Mouse (Mus musculus) forebrain, embryonic 16.5 days (tissue): ENCODE results near the gene Ovch2. TPM values are rescaled to one million over a fixed set of nuclear protein-coding genes. Genes with fewer than 3 reads are reported as not detected.
A peak's percentile ranks its signal among the peaks of the same experiment; 100 is the strongest.

Experiments used
- ATAC-seq: fragments of 200-750 bp; cut with Nextera tagmentation; 2 replicates; pipeline ENCODE4 v1.8.0; 2017; ENCODE audit warnings: mild to moderate bottlenecking, moderate library complexity
- H3K27ac ChIP-seq: fragments of 300-500 bp; sonication (generic); 2 replicates; pipeline ENCODE4 v1.5.1; 2014; ENCODE audit warnings: low read length, control low read depth
- H3K27me3 ChIP-seq: fragments of 300-500 bp; sonication (generic); replicated peaks from 2 replicates; pipeline ENCODE4 v1.6.1; 2014; ENCODE audit warnings: low read length; ENCODE audit not compliant: control insufficient read depth, insufficient read depth
- H3K36me3 ChIP-seq: fragments of 300-500 bp; sonication (generic); 2 replicates; pipeline ENCODE4 v1.6.1; 2014; ENCODE audit not compliant: control insufficient read depth, insufficient read depth
- H3K4me1 ChIP-seq: fragments of 300-500 bp; sonication (generic); replicated peaks from 2 replicates; pipeline ENCODE4 v1.6.1; 2014; ENCODE audit warnings: low read length; ENCODE audit not compliant: control insufficient read depth, insufficient read depth
- H3K4me2 ChIP-seq: fragments of 300-500 bp; sonication (generic); 2 replicates; pipeline ENCODE4 v1.6.1; 2014; ENCODE audit warnings: mild to moderate bottlenecking, low read length, control low read depth
- H3K4me3 ChIP-seq: fragments of 300-500 bp; sonication (generic); replicated peaks from 2 replicates; pipeline ENCODE4 v1.5.1; 2014; ENCODE audit warnings: mild to moderate bottlenecking, low read length, control low read depth
- H3K9ac ChIP-seq: fragments of 300-500 bp; sonication (generic); replicated peaks from 2 replicates; pipeline ENCODE4 v1.6.1; 2014; ENCODE audit warnings: low read depth, low read length, control low read depth
- H3K9me3 ChIP-seq: fragments of 300-500 bp; sonication (generic); 2 replicates; pipeline ENCODE4 v1.6.1; 2016; ENCODE audit warnings: low read length; ENCODE audit not compliant: control insufficient read depth
- WGBS: fragments of 180-500 bp; shearing (Covaris S2); extraction: QIAGEN DNeasy Blood & Tissue Kit; methylation state at CpG from one replicate; pipeline ENCODE4 v1.1.7; 2014; 5-methylcytosine and 5-hydroxymethylcytosine counted together
- polyA plus RNA-seq: library from polyadenylated mRNA; unstranded; fragments of >200 nt; fragmentation: Nextera tagmentation; extraction: Ambion mirVana; gene quantifications from 2 replicates; pipeline ENCODE4 v1.2.1, GENCODE M21; 2015

The Ovch2 gene
- polyA plus RNA-seq, 1 experiment from 2014 or later, result not detected

DNA sequence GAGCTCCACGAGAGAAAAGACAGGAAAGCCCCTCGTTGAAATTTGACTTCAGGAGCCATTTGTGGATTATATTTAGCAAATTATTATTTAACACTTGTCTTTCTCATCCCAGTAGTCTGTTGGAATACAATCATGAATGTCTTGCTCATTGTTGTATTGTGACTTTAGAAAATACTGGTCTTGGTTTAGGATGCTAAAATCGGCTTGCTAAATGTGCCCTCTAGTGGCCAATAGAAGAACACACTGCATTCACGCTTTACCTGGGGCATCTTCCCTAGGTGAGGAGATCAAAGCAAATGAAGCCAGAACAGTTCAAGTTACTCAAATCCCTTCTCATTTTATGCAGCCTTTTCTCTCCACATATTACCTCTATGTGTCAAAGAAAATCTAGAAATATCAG is 21.4 kb downstream of the Ovch2 start:
- no peaks in the 10 kb centered on the region for H3K36me3 ChIP-seq
- no peak overlapping the region for H3K27ac ChIP-seq
- no peak for ATAC-seq
- no peaks in the 10 kb centered on the region for H3K27me3 ChIP-seq
- no peaks in the 10 kb centered on the region for H3K4me1 ChIP-seq
- no peak overlapping the region for H3K4me2 ChIP-seq
- H3K9ac ChIP-seq, result no peak overlapping the region
- H3K9me3 ChIP-seq, result no peaks in the 10 kb centered on the region
- WGBS, result 45% methylated on average over 4 of the region's 4 CpGs
- H3K4me3 ChIP-seq, result no peak overlapping the region

GRCm38 (mm10) chr7:107778216-107778615 is 22.8 kb downstream of the Ovch2 start:
- H3K27me3 ChIP-seq, result no peaks in the 10 kb centered on the region
- no peaks in the 10 kb centered on the region for H3K4me1 ChIP-seq
- 75% methylated on average over 1 of the region's 1 CpGs for WGBS
- H3K27ac ChIP-seq, result no peak overlapping the region
- H3K36me3 ChIP-seq, result no peaks in the 10 kb centered on the region
- H3K4me3 ChIP-seq, result no peak overlapping the region
- H3K4me2 ChIP-seq, result no peak overlapping the region
- no peaks in the 10 kb centered on the region for H3K9me3 ChIP-seq
- ATAC-seq, result no peak
- no peak overlapping the region for H3K9ac ChIP-seq

- H3K9me3 ChIP-seq, result no peaks in the 10 kb centered on the region
- H3K9ac ChIP-seq, result no peak overlapping the region
- no peak overlapping the region for H3K4me3 ChIP-seq
- H3K4me1 ChIP-seq, result no peaks in the 10 kb centered on the region
- H3K27ac ChIP-seq, result no peak overlapping the region
- ATAC-seq, result no peak
- H3K27me3 ChIP-seq, result no peaks in the 10 kb centered on the region
- 61% methylated on average over 6 of the region's 6 CpGs for WGBS
- no peaks in the 10 kb centered on the region for H3K36me3 ChIP-seq
- H3K4me2 ChIP-seq, result no peak overlapping the region
Observed at GRCm38 (mm10) chr7:107770812-107771211, 30.2 kb downstream of the Ovch2 start.

- ATAC-seq, result no peak; the same call in 1 of the 2 replicates
- Histone ChIP-seq H3K27ac (no peak within 1 kb of the TSS), H3K9ac (0 out of 2 replicates have a peak within 1 kb of the TSS, but pooled peaks have one; percentile 5)
Observed at GRCm38 (mm10) chr7:107757308-107758151, 43.5 kb downstream of the Ovch2 start, which contains the start of gene Cyb5r2. Gene Cyb5r2, minus strand, starts transcription at chr7:107758032.

DNA sequence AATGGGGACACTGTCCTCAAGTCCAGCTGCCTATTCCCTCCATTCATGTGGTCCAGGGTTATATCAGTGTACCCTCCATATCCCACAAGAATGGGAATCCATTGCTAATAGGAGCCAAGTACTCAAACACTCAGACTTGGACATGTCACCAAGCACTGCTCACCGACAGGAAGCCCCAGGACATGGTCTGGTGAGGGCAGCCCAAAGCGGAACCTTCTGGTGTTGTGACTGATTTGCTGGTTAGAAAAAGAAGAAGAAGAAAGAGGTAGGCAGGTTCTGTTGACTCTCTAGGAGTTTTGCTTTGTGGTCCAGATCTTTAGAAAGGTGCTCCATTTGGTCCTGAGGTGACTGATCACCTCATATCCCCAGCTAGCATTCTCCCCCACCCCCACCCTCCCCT is 44.3 kb downstream of the Ovch2 start:
- H3K4me2 ChIP-seq, result no peak overlapping the region
- no peaks in the 10 kb centered on the region for H3K27me3 ChIP-seq
- H3K4me3 ChIP-seq, result no peak overlapping the region
- 95% methylated on average over 2 of the region's 2 CpGs for WGBS
- H3K9ac ChIP-seq, result no peak overlapping the region
- H3K4me1 ChIP-seq, result 0 out of 2 replicates have a peak, but pooled peaks cover 2% of the 10 kb centered on the region
- no peak overlapping the region for H3K27ac ChIP-seq
- no peaks in the 10 kb centered on the region for H3K36me3 ChIP-seq
- no peak for ATAC-seq
- H3K9me3 ChIP-seq, result no peaks in the 10 kb centered on the region

More at GRCm38 (mm10) chr7:107757308-107758151, 43.5 kb downstream of the Ovch2 start, which contains the start of gene Cyb5r2:
- H3K36me3 ChIP-seq, result no peaks in the 10 kb centered on the region
- H3K4me3 ChIP-seq, result peak within 1 kb of the TSS; percentile 9
- H3K4me2 ChIP-seq, result peak within 1 kb of the TSS; percentile 44
- H3K9me3 ChIP-seq, result no peaks in the 10 kb centered on the region
- no peaks in the 10 kb centered on the region for H3K27me3 ChIP-seq
- 0 out of 2 replicates have a peak, but pooled peaks cover 2% of the 10 kb centered on the region for H3K4me1 ChIP-seq
- 14% methylated on average over 23 of the region's 23 CpGs for WGBS

DNA sequence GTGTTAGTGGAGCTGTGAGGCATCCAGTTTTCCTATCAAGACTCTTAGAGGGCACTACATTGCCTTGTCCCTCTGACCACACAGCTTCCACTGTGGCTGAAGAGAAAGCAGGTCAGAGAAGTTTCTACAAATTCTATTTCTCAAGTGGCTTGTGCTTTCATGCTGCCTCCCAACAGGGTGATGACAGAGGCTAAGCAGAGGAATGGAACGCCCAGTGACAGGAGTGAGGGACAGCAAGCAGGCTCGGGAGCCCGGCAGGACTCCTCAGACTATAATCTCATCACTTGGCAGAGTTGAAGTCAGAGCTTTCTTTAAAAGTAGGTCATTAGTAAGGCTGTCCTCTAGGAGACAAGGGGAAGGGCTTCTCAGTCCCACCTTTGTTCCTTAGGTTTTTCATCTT is 45.1 kb downstream of the Ovch2 start:
- no peaks in the 10 kb centered on the region for H3K27me3 ChIP-seq
- no peaks in the 10 kb centered on the region for H3K9me3 ChIP-seq
- H3K4me3 ChIP-seq, result no peak overlapping the region
- no peak overlapping the region for H3K9ac ChIP-seq
- no peaks in the 10 kb centered on the region for H3K36me3 ChIP-seq
- H3K4me1 ChIP-seq, result 0 out of 2 replicates have a peak, but pooled peaks cover 2% of the 10 kb centered on the region
- H3K4me2 ChIP-seq, result no peak overlapping the region
- WGBS, result 74% methylated on average over 3 of the region's 3 CpGs
- no peak overlapping the region for H3K27ac ChIP-seq
- ATAC-seq, result no peak

GRCm38 (mm10) chr7:107752031-107752520 is 48.9 kb downstream of the Ovch2 start:
- Histone ChIP-seq H3K36me3 (no peaks in the 10 kb centered on the region), H3K27me3 (no peaks in the 10 kb centered on the region), H3K4me1 (no peaks in the 10 kb centered on the region), H3K27ac (no peak overlapping the region), H3K4me3 (no peak overlapping the region), H3K9ac (no peak overlapping the region), H3K4me2 (no peak overlapping the region), H3K9me3 (no peaks in the 10 kb centered on the region)
- no peak for ATAC-seq
- 68% methylated on average over 10 of the region's 10 CpGs for WGBS

GRCm38 (mm10) chr7:107749721-107750120 is 51.3 kb downstream of the Ovch2 start:
- no peak overlapping the region for H3K4me2 ChIP-seq
- H3K4me1 ChIP-seq, result no peaks in the 10 kb centered on the region
- H3K4me3 ChIP-seq, result no peak overlapping the region
- H3K27ac ChIP-seq, result no peak overlapping the region
- H3K9ac ChIP-seq, result no peak overlapping the region
- H3K27me3 ChIP-seq, result no peaks in the 10 kb centered on the region
- H3K9me3 ChIP-seq, result no peaks in the 10 kb centered on the region
- no peaks in the 10 kb centered on the region for H3K36me3 ChIP-seq
- WGBS, result 96% methylated on average over 4 of the region's 4 CpGs
- ATAC-seq, result no peak

DNA sequence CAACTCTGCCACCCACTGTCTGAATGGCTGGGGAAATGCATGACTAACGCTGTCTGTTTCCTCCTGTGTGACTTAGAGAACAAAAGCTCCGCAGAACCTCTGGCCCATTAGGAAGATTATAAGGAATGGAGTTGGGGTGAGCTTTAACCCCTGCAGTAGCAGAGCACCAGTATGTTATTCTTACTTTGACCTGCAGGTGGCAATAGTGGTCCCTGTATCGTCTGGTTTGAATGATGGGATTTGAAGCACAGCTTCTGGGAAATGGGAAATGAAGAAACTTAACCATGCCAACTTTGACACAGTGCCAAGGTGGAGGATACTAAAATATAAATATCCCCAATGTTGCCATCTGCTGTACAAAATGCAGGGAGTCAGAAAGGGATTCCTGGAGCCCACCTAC is 51.7 kb downstream of the Ovch2 start:
- H3K27ac ChIP-seq, result no peak overlapping the region
- no peaks in the 10 kb centered on the region for H3K9me3 ChIP-seq
- H3K4me1 ChIP-seq, result no peaks in the 10 kb centered on the region
- H3K9ac ChIP-seq, result no peak overlapping the region
- H3K27me3 ChIP-seq, result no peaks in the 10 kb centered on the region
- 3% methylated on average over 3 of the region's 3 CpGs for WGBS
- peak; percentile 66 for ATAC-seq
- no peak overlapping the region for H3K4me2 ChIP-seq
- H3K4me3 ChIP-seq, result no peak overlapping the region
- no peaks in the 10 kb centered on the region for H3K36me3 ChIP-seq
